In the genomic region with DNA sequence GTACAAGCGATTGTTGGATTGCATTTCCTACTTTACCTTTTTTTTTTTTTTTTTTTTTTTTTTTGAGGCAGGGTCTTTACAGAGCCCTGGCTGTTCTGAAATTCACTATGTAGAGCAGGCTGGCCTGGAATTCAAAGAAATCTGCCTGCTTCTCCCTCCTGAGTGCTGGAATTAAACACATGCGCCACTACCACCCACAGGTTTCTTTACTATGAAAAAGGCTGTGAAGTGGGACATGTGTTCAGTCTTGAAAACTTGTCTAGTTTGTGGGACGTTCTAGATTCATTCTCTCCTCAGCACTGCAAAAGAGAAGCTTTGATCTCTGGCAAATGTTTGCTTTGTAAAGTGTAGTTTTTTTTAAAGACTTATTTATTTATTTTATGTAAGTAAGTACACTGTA, we compare ENCODE assay signal across 28 mouse cellular contexts. TPM values are rescaled to one million over a fixed set of nuclear protein-coding genes. Genes with fewer than 3 reads are reported as not detected.
"Had no signal": no experiment of that assay in that cellular context is flagged by ENCODE, and none has a peak within 500 bp of the region (broad histone marks: within the 10 kb centered on the region; RNA-seq: fewer than 3 reads in every experiment).

No protein-coding gene starts in this region.

- H3K9me3 ChIP-seq: liver, embryonic 15.5 days; lung, embryonic 15.5 days; megakaryocyte, embryonic 14.5 days; midbrain, embryonic 12.5 days; neural tube, embryonic 13.5 days; neural tube, embryonic 15.5 days had no signal

- H3K27me3 ChIP-seq: liver, embryonic 15.5 days; lung, embryonic 15.5 days; megakaryocyte, embryonic 14.5 days; midbrain, embryonic 12.5 days; neural tube, embryonic 13.5 days; neural tube, embryonic 15.5 days had no signal

- ATAC-seq: liver, postnatal 0 days; lung, postnatal 0 days; midbrain, embryonic 16.5 days had no signal

- H3K36me3 ChIP-seq: lung, embryonic 15.5 days; midbrain, embryonic 12.5 days; neural tube, embryonic 15.5 days had no signal

- H3K9ac ChIP-seq: liver, embryonic 15.5 days; liver, postnatal 0 days; lung, embryonic 15.5 days; midbrain, embryonic 12.5 days; neural tube, embryonic 13.5 days; neural tube, embryonic 15.5 days had no signal

- DNase-seq: liver, postnatal 0 days; lung, adult 2 months; lung, postnatal 14 days; lung, postnatal 36 days; midbrain, embryonic 14.5 days; retina, postnatal 1 day; right cerebral cortex, postnatal 14 days; right cerebral cortex, postnatal 4 days; spleen, adult 18-20 months; thymus, adult 2 months; thymus, postnatal 25 days; thymus, postnatal 4 days had no signal

- H3K27ac ChIP-seq: liver, embryonic 15.5 days; lung, embryonic 15.5 days; macrophage; midbrain, embryonic 12.5 days; neural tube, embryonic 13.5 days; neural tube, embryonic 15.5 days had no signal

- H3K4me2 ChIP-seq: liver, embryonic 15.5 days; lung, embryonic 15.5 days; midbrain, embryonic 12.5 days; neural tube, embryonic 13.5 days; neural tube, embryonic 15.5 days had no signal

- H3K4me3 ChIP-seq: liver, embryonic 15.5 days; lung, embryonic 15.5 days; megakaryocyte, embryonic 14.5 days; midbrain, embryonic 12.5 days; myocyte; neural tube, embryonic 13.5 days; neural tube, embryonic 15.5 days had no signal

RNA-seq across cellular contexts. Expression of a gene that starts 49.3 kb away (rescaled TPM):
- total RNA-seq: megakaryocyte progenitor cell, adult 5-6 weeks had no signal
- polyA plus RNA-seq: liver, embryonic 15.5 days; liver, postnatal 0 days; lung, adult 2 months; lung, embryonic 15.5 days; lung, postnatal 0 days; macrophage; midbrain, embryonic 12.5 days; midbrain, embryonic 16.5 days; myocyte; neural tube, embryonic 11.5 days; neural tube, embryonic 13.5 days; stomach, embryonic 14.5 days; stomach, embryonic 16.5 days; testis, adult 2 months; thymus, adult 2 months; urinary bladder, adult 2 months had no signal
